Mouse (Mus musculus) megakaryocyte-erythroid progenitor cell, adult 5-6 weeks (primary cell): ENCODE measurements at regions not wholly inside any gene's neighbourhood (a gene's known extent, or its start where the extent isn't known, plus 50 kb on each side); places are given as distances from the start of the nearest gene placed in this dataset.

Experiments
- ATAC-seq: replicated peaks from 2 replicates; pipeline ENCODE4 v1.8.0; 2016; ENCODE audit warnings: mild to moderate bottlenecking, inconsistent platforms; ENCODE audit not compliant: severe bottlenecking, poor library complexity, low FRiP score, low TSS enrichment

DNA sequence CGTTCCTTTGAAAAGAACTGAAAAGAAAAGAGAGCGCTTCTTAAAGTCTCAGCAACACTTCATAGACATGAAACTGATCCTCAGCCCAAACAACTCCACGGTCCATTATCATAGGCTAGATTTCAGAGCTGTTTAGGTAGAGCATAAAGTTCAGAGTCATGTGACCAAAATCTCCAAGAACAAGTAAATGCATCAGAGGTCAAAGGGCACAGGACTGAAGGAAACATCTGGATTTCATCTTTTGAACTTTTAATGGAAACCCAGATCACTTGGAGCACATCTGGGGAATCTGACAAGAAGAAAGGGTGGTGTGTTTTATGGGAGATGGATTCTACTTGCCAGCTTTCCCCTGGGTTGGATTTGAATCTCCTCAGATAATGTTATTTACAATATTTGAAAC lies 497.6 kb upstream of the Etaa1 start:
- ATAC-seq, result no peak

- ATAC-seq, result no peak
These were observed 495.2 kb upstream of the Etaa1 start for GRCm38 (mm10) chr11:18448879-18449278.

DNA sequence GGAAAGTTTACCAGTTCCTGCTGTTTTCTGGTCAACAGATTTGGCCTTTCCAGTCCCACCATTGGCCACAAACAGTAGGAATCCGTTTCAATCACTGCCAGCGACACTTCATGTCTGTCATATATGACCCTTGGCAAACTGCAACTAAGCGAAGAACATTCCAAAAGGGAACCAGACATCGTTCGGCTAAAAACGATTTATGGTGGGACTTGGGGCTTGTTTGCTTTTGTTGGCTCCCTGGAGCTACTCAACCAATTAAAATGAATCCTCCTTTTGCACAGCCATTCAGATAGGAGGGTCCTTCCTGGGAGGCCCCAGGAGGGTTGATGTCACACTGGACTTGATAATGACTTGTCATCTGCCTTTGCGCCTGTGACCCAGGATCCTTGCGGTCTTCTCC lies 490.9 kb upstream of the Etaa1 start:
- ATAC-seq, result no peak

DNA sequence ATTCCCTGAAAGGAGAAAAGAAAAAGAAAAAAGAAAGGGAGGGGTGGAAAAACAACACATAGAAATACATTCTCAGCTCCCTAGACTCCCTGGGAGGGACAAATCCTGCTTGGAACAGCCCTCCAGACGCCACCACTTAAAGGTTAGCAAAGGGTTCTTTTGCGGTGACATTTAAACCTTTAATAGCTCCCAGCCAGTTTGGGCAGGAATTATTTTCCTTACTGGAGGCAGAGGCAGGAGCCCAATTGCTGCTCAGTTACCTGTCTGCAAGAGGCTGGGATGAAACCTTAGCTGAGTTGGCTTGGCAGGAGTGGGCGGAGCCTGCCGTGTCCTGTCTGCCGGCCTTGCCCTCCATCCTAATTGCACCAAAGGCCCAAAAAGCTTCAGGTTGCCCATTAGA lies 490.4 kb upstream of the Etaa1 start:
- no peak for ATAC-seq

- no peak for ATAC-seq
These were observed 489.5 kb upstream of the Etaa1 start for GRCm38 (mm10) chr11:18443156-18443555.

DNA sequence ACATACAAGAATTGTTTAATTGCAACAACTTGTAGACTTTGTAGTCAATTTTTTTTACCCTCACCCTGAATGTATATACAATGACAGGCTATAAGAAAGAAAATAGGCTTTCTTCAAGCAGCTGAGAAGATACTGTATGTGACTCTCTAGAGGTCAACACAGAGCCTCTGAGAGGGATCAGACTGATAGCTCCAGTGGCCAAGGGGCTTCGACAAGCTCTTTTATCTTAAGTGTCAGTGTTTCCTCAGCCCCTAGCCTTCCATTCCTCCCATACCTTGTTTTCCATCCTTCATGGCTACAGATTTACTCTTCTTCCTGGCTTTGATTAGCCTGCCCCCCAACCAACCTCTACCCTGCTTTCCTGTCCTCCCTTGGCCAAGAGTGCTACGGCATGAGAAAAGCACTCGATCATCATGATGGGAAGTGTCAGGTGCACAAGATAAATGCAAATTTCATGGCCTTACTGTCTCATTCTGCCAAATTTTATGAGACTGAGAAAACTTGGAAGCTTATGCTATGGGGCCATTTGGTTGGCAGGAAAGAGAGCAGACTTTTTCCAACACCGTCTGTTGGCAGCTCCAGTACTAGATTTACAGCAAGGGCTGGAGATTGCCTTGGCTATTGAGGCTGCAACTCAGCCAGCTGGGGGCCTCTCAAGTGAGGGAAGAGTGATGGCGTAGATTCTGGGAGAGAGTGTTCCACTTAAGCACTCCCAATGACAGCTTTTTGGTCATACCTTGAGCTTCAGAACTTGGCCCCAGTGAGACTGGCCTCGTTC lies 484.3 kb upstream of the Etaa1 start:
- no peak for ATAC-seq

GRCm38 (mm10) chr11:18421076-18421475 lies 467.4 kb upstream of the Etaa1 start:
- no peak for ATAC-seq

DNA sequence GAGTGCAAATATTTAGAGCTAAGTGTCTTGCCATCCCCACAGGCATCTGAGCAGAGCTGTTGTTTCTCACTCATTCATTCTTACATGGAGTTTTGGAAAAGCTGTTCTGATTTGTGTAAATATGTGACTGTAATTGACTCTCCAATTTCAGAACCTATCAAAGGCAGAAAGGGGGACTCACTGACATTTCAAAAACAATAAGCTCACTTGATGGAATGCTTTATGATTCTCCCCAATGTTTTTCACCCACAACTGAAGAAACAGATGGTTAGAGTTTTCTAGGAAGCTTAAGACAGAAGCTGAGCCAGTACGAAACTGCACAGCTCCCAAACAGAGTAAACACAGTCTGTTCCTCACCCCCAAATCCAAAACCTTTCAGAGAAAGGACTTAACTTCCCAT lies 460.1 kb upstream of the Etaa1 start:
- ATAC-seq, result no peak

- ATAC-seq, result no peak
These were observed 454.5 kb upstream of the Etaa1 start for GRCm38 (mm10) chr11:18408071-18408752.

DNA sequence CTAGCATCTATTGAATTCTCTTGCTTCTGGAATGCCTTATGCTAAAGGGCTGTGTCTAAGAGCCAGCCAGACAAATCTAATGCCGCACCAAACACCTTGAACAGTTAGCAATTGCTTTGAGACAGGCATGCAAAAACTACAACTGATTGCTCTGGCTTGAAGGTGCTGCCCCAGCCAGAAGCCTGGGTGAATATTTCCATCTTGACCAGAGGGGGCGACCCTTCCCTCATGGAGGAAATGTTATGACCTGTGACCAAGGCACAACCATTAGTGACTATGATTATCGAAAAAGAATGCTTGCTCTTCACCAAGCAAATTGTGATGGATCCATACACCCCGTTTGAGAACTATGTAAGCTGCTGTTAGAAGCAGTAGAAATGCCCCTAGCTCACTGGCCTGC lies 445.9 kb upstream of the Etaa1 start:
- no peak for ATAC-seq

DNA sequence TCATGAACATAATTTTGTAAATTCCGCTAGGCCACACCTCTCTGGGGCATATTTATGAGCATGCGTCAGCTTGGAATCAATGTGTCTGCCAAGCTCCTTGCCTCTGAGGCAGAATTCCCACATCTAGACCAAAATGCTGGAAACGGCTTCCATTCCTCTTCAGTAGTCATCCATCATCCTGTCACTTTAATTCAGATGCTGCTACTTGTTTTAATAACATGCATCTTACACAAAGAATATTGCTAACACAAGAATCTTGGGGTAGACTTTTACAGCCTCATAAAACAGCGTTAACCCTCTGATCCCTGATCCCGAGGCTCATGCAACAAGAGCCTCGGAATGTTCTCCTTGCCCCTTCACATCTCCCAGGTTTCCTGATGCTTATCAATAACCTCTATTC lies 442.7 kb upstream of the Etaa1 start:
- no peak for ATAC-seq

DNA sequence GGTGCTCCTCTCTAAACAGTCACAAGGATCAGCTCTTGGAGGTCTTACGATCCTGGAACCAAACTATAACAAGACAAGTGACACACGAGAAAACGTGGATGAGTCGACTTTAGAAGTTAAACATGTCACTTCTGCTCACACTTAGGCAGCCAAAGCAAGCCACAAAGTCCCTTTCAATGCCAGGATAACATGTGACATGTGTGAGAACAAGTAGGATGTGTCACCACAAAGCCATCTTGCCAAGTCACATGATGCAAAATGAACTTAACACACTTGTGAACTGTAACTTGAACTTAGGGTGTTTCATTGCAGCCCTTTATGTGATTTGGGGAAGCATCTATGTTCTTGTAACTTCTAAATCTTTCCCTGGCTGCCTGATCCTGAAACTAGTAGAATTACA lies 442.0 kb upstream of the Etaa1 start:
- no peak for ATAC-seq

DNA sequence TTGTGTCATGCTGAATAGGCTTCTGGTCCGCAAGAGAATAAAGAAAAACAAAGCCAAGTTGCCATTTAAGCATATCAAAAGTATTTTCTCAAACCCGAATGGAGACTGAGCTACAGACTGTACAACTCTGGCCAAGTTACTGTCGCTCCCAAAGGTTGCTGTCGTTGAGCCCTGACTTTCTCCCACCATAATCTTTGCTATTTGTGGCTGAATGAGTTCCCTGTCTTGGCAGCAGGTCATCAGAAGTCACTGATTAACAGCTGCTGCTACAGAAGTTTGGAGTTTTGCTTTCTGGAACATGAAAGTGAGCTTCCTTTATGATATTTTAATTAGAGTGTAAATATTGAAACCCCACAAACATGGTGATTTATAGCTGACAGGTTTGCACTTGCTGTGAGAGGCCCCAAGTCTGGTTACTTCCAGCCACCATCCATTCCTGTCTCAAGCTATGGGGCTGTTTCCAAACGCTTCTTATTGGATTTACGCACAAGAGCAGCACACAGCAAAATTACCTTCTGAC lies 419.2 kb upstream of the Etaa1 start:
- ATAC-seq, result no peak

DNA sequence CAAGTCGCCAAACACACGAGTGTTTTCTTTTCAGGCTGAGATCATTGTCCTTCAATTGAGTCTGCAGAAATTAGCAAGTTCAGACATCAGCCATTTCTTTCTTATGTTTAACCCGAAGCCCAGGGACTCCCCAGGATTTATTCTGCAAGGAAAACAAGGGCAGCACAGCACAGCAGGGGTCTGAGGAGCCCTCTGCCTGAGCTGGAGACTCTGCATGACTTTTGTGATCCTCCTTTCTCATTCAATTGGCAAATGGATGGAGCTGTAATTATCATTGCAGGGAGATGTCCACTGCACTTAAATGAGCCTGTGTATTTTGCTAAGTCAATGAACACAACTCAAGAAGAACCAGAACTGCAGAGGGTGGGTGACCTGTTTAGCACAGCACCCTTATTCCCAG lies 417.6 kb upstream of the Etaa1 start:
- ATAC-seq, result no peak

DNA sequence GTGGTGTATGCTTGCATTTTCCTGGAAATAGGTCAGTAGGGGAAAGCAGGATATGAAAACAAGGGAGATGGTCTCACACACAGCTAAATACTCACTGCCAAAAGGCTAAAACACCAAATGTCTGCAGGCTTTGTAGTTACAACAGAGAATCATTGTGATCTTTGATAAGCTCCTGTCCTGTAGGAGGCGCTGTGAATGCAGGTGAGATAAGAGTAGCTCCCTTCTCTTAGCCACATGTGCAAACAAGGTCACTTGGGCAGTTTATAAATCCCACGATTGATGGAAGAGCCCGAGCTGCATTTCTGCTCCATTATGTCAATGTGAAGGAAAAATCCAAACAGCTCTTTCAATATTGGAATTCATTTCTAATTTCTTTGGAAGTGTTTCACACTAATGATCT lies 417.2 kb upstream of the Etaa1 start:
- ATAC-seq, result no peak

GRCm38 (mm10) chr11:18354866-18355265 lies 401.2 kb upstream of the Etaa1 start:
- no peak for ATAC-seq

GRCm38 (mm10) chr11:18354156-18354555 lies 400.5 kb upstream of the Etaa1 start:
- ATAC-seq, result no peak

GRCm38 (mm10) chr11:18347841-18348240 lies 394.2 kb upstream of the Etaa1 start:
- ATAC-seq, result no peak

DNA sequence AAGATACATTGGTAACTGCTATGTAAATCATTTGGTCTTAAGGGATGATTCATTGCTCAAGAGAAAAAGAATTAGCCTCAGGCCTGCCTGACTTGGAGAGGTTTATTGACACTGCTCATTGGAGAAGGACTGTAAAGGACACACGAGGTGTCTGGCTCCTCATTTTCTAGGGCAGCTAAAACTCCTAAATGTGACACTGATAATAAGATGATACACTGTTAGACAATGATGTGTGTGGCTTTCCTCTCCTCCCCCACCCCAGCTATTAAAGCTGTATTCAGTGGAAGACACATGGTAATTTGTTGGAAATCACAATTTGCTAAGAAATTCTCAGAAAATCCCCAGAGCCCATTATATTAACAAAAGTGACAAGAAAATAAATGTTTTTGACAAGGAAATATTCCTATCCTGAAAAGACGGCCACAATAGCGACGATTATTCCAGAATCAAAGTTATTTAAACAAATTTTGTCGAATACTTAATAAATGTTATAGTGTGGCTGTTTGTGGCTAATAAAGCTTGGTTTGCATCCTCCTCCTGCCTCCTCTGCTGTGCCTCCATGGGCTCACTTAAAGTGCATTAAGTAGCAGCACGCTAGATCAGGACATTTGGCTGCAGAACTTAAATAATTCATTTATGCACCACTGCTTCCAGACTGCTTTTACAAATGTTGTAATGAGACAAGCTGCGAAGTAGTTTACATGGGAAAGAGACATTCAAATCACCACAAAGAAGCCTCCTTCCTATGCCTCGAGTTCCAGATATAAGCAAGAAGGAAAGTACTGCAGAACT lies 360.0 kb upstream of the Etaa1 start:
- no peak for ATAC-seq
